Mouse (Mus musculus) kidney, postnatal 0 days (tissue): ENCODE data around the gene Hdgfl2. TPM values are rescaled to one million over a fixed set of nuclear protein-coding genes. Genes with fewer than 3 reads are reported as not detected.

ENCODE experiments used
- ATAC-seq: fragments of 200-750 bp; cut with Nextera tagmentation; replicated peaks from 2 replicates; pipeline ENCODE4 v1.8.0; 2017; ENCODE audit warnings: low read depth, moderate number of reproducible peaks, moderate TSS enrichment, moderate library complexity; ENCODE audit not compliant: low FRiP score
- DNase-seq: peaks from one replicate; pipeline ENCODE4 v3.0.0-alpha.2; 2016; ENCODE audit warnings: low spot score
- H3K27ac ChIP-seq: fragments of 300-500 bp; sonication (generic); 2 replicates; pipeline ENCODE4 v1.5.1; 2014; ENCODE audit warnings: mild to moderate bottlenecking
- H3K27me3 ChIP-seq: fragments of 300-500 bp; sonication (generic); 2 replicates; pipeline ENCODE4 v1.6.1; 2014; ENCODE audit warnings: low read length, mixed read lengths; ENCODE audit not compliant: insufficient read depth
- H3K36me3 ChIP-seq: fragments of 300-500 bp; sonication (generic); 2 replicates; pipeline ENCODE4 v1.6.1; 2014; ENCODE audit warnings: low read length, mixed read lengths; ENCODE audit not compliant: insufficient read depth
- H3K4me1 ChIP-seq: fragments of 300-500 bp; sonication (generic); replicated peaks from 2 replicates; pipeline ENCODE4 v1.6.1; 2014; ENCODE audit warnings: antibody characterized with exemption, low read length, mixed read lengths; ENCODE audit not compliant: insufficient read depth
- H3K4me2 ChIP-seq: fragments of 300-500 bp; sonication (generic); 2 replicates; pipeline ENCODE4 v1.6.1; 2014; ENCODE audit warnings: mild to moderate bottlenecking, low read length, moderate library complexity, mixed read lengths
- H3K4me3 ChIP-seq: fragments of 300-500 bp; sonication (generic); replicated peaks from 2 replicates; pipeline ENCODE4 v1.5.1; 2014; ENCODE audit warnings: low read depth, low read length
- H3K9ac ChIP-seq: fragments of 300-500 bp; sonication (generic); 2 replicates; pipeline ENCODE4 v1.6.1; 2014; ENCODE audit warnings: low read depth, low read length
- H3K9me3 ChIP-seq: fragments of 300-500 bp; sonication (generic); replicated peaks from 2 replicates; pipeline ENCODE4 v1.6.1; 2016; ENCODE audit warnings: low read length, inconsistent platforms, mixed read lengths
- CTCF ChIP-seq: IDR thresholded peaks from 2 replicates; pipeline ENCODE4 v1.5.1; 2016; ENCODE audit warnings: antibody characterized with exemption, low read depth, mild to moderate bottlenecking, moderate library complexity
- WGBS: fragments of 180-500 bp; shearing (Covaris S2); extraction: QIAGEN DNeasy Blood & Tissue Kit; methylation state at CpG from one replicate; pipeline ENCODE4 v1.1.7; 2014; 5-methylcytosine and 5-hydroxymethylcytosine counted together
- polyA plus RNA-seq: library from polyadenylated mRNA; unstranded; fragments of >200 nt; fragmentation: Nextera tagmentation; extraction: Ambion mirVana; gene quantifications from 2 replicates; pipeline ENCODE4 v1.2.1, GENCODE M21; 2015

The Hdgfl2 gene
- polyA plus RNA-seq, 1 experiment from 2014 or later: 77.5 TPM

DNA sequence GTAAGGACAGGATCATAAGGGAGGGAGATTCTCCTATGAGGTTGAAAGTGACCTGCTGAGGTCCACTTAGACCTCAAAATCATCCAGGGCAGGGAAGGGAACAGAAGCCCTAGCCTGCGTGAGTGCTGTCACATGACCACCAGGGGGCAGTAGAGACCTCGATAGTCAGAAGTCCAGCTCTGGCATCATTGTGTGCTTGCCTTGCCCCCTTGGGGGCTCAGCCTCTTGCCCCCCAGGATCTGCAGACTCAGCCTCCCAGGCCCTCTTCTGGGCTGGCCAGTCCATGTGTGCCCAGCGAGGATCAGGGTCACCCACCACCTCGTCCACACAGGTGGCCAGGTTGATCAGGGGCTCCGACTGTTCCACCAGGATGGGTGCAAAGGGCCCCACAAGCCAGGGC is 32.4 kb downstream of the Hdgfl2 start:
- Histone ChIP-seq H3K4me3 (no peak overlapping the region), H3K36me3 (no peaks in the 10 kb centered on the region), H3K9ac (no peak overlapping the region), H3K9me3 (no peaks in the 10 kb centered on the region), H3K4me1 (no peaks in the 10 kb centered on the region), H3K27me3 (no peaks in the 10 kb centered on the region), H3K27ac (no peak overlapping the region), H3K4me2 (no peak overlapping the region)
- TF ChIP-seq CTCF: peak; percentile 85
- WGBS: 44% methylated on average over 5 of the region's 5 CpGs
- peak; percentile 79 for DNase-seq
- ATAC-seq: no peak

DNA sequence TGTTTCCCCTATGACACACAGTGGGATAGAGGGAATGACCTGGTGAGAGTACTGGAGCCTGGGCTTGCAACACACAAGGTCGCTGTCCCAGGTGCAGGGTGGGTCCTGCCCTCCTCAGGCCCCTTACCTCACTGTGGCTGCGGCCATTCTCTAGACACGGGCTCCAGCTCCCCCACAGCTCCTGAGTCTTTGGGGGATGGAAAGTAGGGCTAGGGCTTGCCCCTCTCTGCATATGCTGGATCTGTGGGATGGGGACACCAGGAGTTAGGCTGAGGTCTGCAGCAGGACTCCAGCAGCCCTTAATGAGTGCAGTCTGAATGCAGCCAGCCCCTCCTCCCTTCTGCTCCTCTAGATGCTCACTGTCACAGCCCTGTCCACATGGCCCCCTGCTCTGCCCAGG is 33.3 kb downstream of the Hdgfl2 start:
- no peaks in the 10 kb centered on the region for H3K9me3 ChIP-seq
- 68% methylated on average over 3 of the region's 3 CpGs for WGBS

DNA sequence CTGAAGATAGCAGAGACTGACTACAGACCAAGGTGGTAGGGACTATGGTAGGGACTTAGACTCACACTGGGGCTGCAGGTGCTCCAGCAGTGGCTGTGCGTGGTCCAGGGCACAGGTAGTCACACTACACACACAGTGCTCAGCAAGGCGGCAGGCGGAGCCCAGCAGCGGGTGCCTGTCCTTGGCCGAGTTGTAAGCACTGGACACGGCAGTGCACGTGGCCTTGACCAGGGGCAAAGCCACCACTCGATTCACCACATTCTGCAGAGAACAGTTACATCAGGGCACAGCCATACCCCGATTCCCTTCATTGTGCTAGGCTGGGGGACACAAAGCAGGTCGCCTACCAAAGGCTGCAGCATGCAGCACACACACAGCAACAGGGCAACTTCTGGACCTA is 36.8 kb downstream of the Hdgfl2 start:
- no peak overlapping the region for H3K27ac ChIP-seq
- 80% methylated on average over 10 of the region's 10 CpGs for WGBS
- ATAC-seq (no peak), DNase-seq (no peak)
- no peaks in the 10 kb centered on the region for H3K9me3 ChIP-seq
- peaks cover 12% of the 10 kb centered on the region for H3K27me3 ChIP-seq
- H3K36me3 ChIP-seq: no peaks in the 10 kb centered on the region
- peaks cover 18% of the 10 kb centered on the region for H3K4me1 ChIP-seq
- no peak overlapping the region for H3K4me2 ChIP-seq
- TF ChIP-seq CTCF: no peak
- no peak overlapping the region for H3K4me3 ChIP-seq
- no peak overlapping the region for H3K9ac ChIP-seq

More for the DNA sequence above, 33.3 kb downstream of the Hdgfl2 start:
- Histone ChIP-seq H3K4me3 (no peak overlapping the region), H3K27me3 (no peaks in the 10 kb centered on the region), H3K4me2 (no peak overlapping the region), H3K4me1 (peaks cover 6% of the 10 kb centered on the region; the same call in 1 of the 2 replicates), H3K36me3 (no peaks in the 10 kb centered on the region), H3K9ac (no peak overlapping the region), H3K27ac (no peak overlapping the region)
- DNase-seq (no peak), ATAC-seq (no peak)
- TF ChIP-seq CTCF: no peak

DNA sequence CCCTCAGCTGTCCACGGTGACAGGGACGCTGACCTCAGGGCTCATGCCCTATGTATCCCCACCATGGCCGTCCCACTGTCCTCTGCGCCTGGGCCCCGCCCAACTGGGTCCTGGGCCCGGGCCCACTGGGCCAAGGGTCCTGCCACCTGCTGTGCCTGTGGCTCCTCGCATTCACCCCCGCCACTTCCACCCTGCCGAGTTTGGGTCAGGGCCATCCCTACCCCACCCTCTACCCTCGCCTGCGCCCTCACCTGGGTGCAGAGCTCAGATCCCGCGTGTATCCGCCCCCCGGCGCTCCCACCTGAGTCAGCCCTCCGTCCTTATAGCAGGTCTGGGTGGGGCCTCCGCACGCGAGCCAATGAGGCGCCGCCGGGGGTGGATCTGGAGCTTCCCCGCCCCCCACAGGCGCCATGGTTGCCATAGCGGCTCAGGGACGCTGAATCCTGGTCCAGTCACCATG is 37.8 kb downstream of the Hdgfl2 start, which contains the start of gene Plin5:
Gene Plin5 (minus strand): TSS at position 346 of the 460 bp plus-strand sequence.
- H3K4me1 ChIP-seq: peaks cover 18% of the 10 kb centered on the region
- H3K4me3 ChIP-seq: peak within 1 kb of the TSS; percentile 26
- no peaks in the 10 kb centered on the region for H3K36me3 ChIP-seq
- no peak for TF ChIP-seq CTCF
- 2% methylated on average over 27 of the region's 27 CpGs for WGBS
- H3K9me3 ChIP-seq: no peaks in the 10 kb centered on the region
- H3K27me3 ChIP-seq: peaks cover 18% of the 10 kb centered on the region
- H3K27ac ChIP-seq: no peak within 1 kb of the TSS
- H3K4me2 ChIP-seq: peak within 1 kb of the TSS; percentile 57
- peak; percentile 80 for ATAC-seq
- peak; percentile 56 for DNase-seq
- H3K9ac ChIP-seq: peak within 1 kb of the TSS; percentile 24; the same call in 1 of the 2 replicates

DNA sequence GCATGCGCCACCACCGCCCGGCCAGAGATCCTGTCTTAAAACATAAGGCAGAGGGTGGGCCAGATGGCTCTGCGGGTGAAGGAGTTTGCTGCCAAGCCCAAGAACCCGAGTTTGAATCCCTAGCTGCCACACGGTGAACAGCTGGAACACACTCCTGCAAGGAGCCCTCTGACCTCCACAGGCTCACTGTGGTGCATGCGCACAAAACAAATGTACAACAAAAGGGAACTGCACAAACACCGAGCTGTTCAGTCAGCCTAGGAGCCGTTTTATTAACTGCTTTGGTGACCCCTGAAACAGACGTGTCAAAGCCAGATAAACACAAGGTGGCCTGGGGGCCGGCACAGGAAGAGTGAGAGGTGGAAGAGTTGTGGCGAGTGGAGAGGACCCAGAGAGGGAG is 40.0 kb downstream of the Hdgfl2 start:
- no peak for ATAC-seq

DNA sequence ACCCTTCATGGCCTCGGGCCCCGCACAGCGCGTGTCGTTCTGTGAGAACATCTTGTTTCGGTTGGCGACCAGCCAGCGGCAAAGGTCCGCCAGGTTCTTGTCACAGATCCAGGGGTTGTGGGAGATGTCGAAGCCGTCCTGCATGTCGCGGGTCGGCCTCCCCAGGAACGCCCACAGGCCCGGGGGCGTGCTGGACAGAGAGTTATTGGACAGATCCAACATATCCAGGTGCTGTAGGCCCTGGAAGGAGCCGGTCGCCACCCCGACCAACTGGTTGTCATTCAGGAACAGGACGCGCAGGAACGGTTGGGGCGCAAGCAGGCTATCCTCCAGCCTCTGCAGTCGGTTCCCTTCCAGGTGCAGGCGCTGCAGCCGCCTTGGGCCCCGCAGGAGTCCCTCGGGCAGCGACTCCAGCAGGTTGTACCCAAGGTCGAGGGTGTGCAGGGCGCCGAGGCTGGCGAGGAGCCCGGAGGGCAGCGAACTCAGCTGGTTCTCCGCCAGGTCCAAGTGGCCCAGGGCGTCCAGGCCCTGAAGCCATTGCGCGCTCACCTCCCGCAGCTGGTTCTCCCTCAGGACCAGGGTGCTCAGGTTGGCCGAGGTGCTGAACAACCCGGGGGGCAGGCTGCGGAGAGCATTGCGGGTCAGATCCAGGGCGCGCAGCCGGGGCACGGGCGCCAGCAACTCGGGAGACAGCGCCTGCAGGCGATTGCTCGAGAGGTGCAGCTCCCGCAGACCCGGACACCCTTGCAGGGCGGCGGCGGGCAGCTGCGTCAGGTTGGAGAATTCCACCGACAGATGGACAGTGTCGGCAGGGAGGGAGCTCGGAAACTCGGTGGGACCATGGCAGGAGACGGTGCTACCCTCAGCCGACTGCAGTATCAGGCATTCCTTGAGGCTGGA is 40.8 kb downstream of the Hdgfl2 start:
- Histone ChIP-seq H3K27ac (no peak overlapping the region), H3K4me3 (peak overlapping the region; percentile 14), H3K4me1 (peaks cover 23% of the 10 kb centered on the region), H3K9ac (no peak overlapping the region), H3K9me3 (no peaks in the 10 kb centered on the region), H3K4me2 (peak overlapping the region; percentile 45), H3K27me3 (peaks cover 27% of the 10 kb centered on the region), H3K36me3 (no peaks in the 10 kb centered on the region)
- DNase-seq (peak; percentile 37), ATAC-seq (no peak)
- WGBS: 3% methylated on average over 66 of the region's 66 CpGs
- TF ChIP-seq CTCF: no peak

More for the DNA sequence above, 40.0 kb downstream of the Hdgfl2 start:
- H3K9me3 ChIP-seq: no peaks in the 10 kb centered on the region
- 27% methylated on average over 12 of the region's 12 CpGs for WGBS
- H3K36me3 ChIP-seq: no peaks in the 10 kb centered on the region
- H3K4me3 ChIP-seq: no peak overlapping the region; the same call in 1 of the 2 replicates
- H3K27me3 ChIP-seq: peaks cover 27% of the 10 kb centered on the region
- no peak overlapping the region for H3K9ac ChIP-seq
- H3K4me1 ChIP-seq: peaks cover 23% of the 10 kb centered on the region
- H3K27ac ChIP-seq: no peak overlapping the region
- peak overlapping the region; percentile 45 for H3K4me2 ChIP-seq
- peak; percentile 41 for DNase-seq
- no peak for TF ChIP-seq CTCF
